Comparison of ENCODE assay signal across 8 mouse cellular contexts in the genomic region with DNA sequence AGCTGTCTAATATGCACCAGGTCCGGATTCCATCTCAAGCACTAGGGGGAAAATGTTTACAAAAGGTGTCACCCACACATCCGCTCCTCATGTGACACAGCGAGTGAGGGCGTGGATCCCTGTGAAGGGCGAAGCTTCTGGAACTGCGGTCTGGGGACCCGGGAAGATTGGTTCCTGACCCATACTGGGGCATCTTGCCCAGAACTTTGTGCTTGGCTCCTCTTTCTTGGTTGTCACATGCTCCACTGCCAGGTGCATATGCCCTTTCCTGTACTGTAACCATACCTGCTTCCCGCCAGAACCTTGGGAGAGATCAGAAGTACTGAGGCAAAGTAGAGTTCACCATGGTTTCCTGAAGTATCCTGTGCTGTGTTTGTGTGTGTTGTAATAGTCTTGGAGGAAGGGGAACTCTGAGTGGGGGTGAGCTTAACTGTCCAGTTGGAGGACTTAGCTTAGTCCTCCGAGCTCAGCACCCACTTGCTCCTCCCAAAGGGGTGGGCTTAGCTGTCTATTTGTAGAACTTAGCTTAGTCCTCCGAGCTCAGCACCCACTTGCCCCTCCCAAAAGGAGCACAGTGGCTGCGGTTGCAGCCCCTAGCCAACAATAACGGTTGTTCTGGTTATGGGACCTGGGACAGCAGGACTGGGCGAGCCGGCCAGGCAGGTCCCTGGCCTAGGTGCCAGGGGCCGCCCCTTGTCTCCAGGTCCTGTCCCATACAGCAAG. TPM values are rescaled to one million over a fixed set of nuclear protein-coding genes. Genes with fewer than 3 reads are reported as not detected.
DNase-seq lines count a peak whose midpoint lies in the region; ATAC-seq and TF ChIP-seq lines count a peak whose summit lies in the region.

A gene (plus strand): TSS at position 704 of the 723 bp plus-strand sequence.

- peak; percentile 37 for DNase-seq in kidney, adult 18-20 months
- no peak for DNase-seq in kidney, postnatal 25 days
- peak; percentile 22 to 36 for DNase-seq in cerebellum, postnatal 14 days
- DNase-seq in urinary bladder, postnatal 10 days (ENCODE audit: low spot score): no peak
- no peak for DNase-seq in thymus, postnatal 10 days (ENCODE audit: low spot score in 2 of 2)

- H3K27ac ChIP-seq in heart, embryonic 12.5 days (ENCODE audit: poor library complexity, severe bottlenecking): no peak within 1 kb of the TSS
- H3K27ac ChIP-seq in limb, embryonic 15.5 days: no peak within 1 kb of the TSS; the same call in 1 of the 2 replicates

- H3K27me3 ChIP-seq in heart, embryonic 12.5 days (replicated peaks): peaks cover 61% of the 10 kb centered on the region
- H3K27me3 ChIP-seq in limb, embryonic 15.5 days: peaks cover 60% of the 10 kb centered on the region
- H3K27me3 ChIP-seq in myocyte (ENCODE audit: control insufficient read depth, insufficient read depth, insufficient read length): no peaks in the 10 kb centered on the region

- no peaks in the 10 kb centered on the region for H3K9me3 ChIP-seq in heart, embryonic 12.5 days (replicated peaks)
- H3K9me3 ChIP-seq in limb, embryonic 15.5 days: no peaks in the 10 kb centered on the region

- H3ac ChIP-seq in myocyte (ENCODE audit: control insufficient read depth, insufficient read length): no peak within 1 kb of the TSS

- peaks cover 20% of the 10 kb centered on the region for H3K36me3 ChIP-seq in heart, embryonic 12.5 days
- H3K36me3 ChIP-seq in limb, embryonic 15.5 days: peaks cover 7% of the 10 kb centered on the region; the same call in 1 of the 2 replicates
- H3K36me3 ChIP-seq in myocyte (ENCODE audit: control insufficient read depth, insufficient read depth): no peaks in the 10 kb centered on the region

- no peak for ATAC-seq in heart, embryonic 12.5 days (ENCODE audit: insufficient number of reproducible peaks, low FRiP score)
- ATAC-seq in limb, embryonic 15.5 days (ENCODE audit: insufficient number of reproducible peaks, low FRiP score, low TSS enrichment, low read depth): no peak

- peaks cover 49% of the 10 kb centered on the region for H3K4me1 ChIP-seq in heart, embryonic 12.5 days (replicated peaks)
- peaks cover 46% of the 10 kb centered on the region for H3K4me1 ChIP-seq in limb, embryonic 15.5 days

- no peaks in the 10 kb centered on the region for H3K79me2 ChIP-seq in myocyte (ENCODE audit: control insufficient read depth, insufficient read depth)

- H3K4me3 ChIP-seq in heart, embryonic 12.5 days: peak within 1 kb of the TSS; percentile 62
- peak within 1 kb of the TSS; percentile 41 for H3K4me3 ChIP-seq in limb, embryonic 15.5 days
- no peak within 1 kb of the TSS for H3K4me3 ChIP-seq in myocyte

- TF ChIP-seq POLR2A in myocyte (IDR thresholded peaks at IDR 0.05; ENCODE audit: insufficient read length, low read depth): no peak

- peak within 1 kb of the TSS; percentile 77 for H3K9ac ChIP-seq in heart, embryonic 12.5 days
- H3K9ac ChIP-seq in limb, embryonic 15.5 days: peak within 1 kb of the TSS; percentile 28; the same call in 1 of the 2 replicates

- peak within 1 kb of the TSS; percentile 96 for H3K4me2 ChIP-seq in heart, embryonic 12.5 days
- H3K4me2 ChIP-seq in limb, embryonic 15.5 days: peak within 1 kb of the TSS; percentile 76
- peak within 1 kb of the TSS; percentile 12 for H3K4me2 ChIP-seq in myocyte (ENCODE audit: low read depth)

- 69% methylated on average over 15 of the region's 15 CpGs for WGBS in heart, embryonic 12.5 days
- WGBS in limb, embryonic 15.5 days: 71% methylated on average over 15 of the region's 15 CpGs

TF ChIP-seq in myocyte, 11 proteins besides CTCF, POLR2A, EP300 and RAD21:
- no peak for TF ChIP-seq MAX (IDR thresholded peaks at IDR 0.05; ENCODE audit: low read depth)
- no peak for TF ChIP-seq USF1 (IDR thresholded peaks at IDR 0.05; ENCODE audit: low read depth)
- TF ChIP-seq TCF3 (IDR thresholded peaks at IDR 0.05; ENCODE audit: insufficient read length, low read depth): no peak
- TF ChIP-seq MYOG (IDR thresholded peaks at IDR 0.05; ENCODE audit: control insufficient read depth in 1 of 3, insufficient read depth in 1 of 3, insufficient read length in 2 of 3, low read depth in 2 of 3): no peak
- TF ChIP-seq CEBPB (IDR thresholded peaks at IDR 0.05; ENCODE audit: insufficient read depth, poor library complexity, severe bottlenecking): no peak

RNA-seq across cellular contexts. Expression of the gene that starts here (rescaled TPM):
- 16.6 and 17.5 TPM in 2 replicates for polyA plus RNA-seq in heart, embryonic 12.5 days (2016; fragmentation: Nextera tagmentation; extraction: Ambion mirVana)
- 16.4 and 21.6 TPM in 2 replicates for polyA plus RNA-seq in limb, embryonic 15.5 days (2015; fragmentation: Nextera tagmentation; extraction: Ambion mirVana)
- 2.4 TPM for polyA plus RNA-seq in myocyte (2012; fragmentation: generic; extraction: Trizol)

Comparison
In these comparisons a context has a peak if more than half of its experiments do, and no peak if none do; other contexts are left out.
1. DNase-seq: peak in kidney, adult 18-20 months (single experiment) and cerebellum, postnatal 14 days (2 of 2); none in kidney, postnatal 25 days (0 of 2), urinary bladder, postnatal 10 days (single experiment) and thymus, postnatal 10 days (0 of 2).
2. H3K4me2 ChIP-seq: peak in every context shown above with its lines; median percentile 96 in heart, embryonic 12.5 days; 76 in limb, embryonic 15.5 days; 12 in myocyte.